Mouse (Mus musculus) hindbrain, embryonic 12.5 days (tissue): Measurements from ENCODE around the gene Rab3c. TPM values are rescaled to one million over a fixed set of nuclear protein-coding genes. Genes with fewer than 3 reads are reported as not detected.
A peak's percentile ranks its signal among the peaks of the same experiment; 100 is the strongest.

Source experiments
- ATAC-seq: fragments of 200-750 bp; cut with Nextera tagmentation; 2 replicates; pipeline ENCODE4 v1.8.0; 2017; ENCODE audit warnings: moderate TSS enrichment; ENCODE audit not compliant: low FRiP score
- H3K27ac ChIP-seq: fragments of 300-500 bp; sonication (generic); 2 replicates; pipeline ENCODE4 v1.5.1; 2016; ENCODE audit warnings: mild to moderate bottlenecking
- H3K27me3 ChIP-seq: fragments of 300-500 bp; sonication (generic); 2 replicates; pipeline ENCODE4 v1.6.1; 2016; ENCODE audit warnings: mild to moderate bottlenecking
- H3K36me3 ChIP-seq: fragments of 300-500 bp; sonication (generic); 2 replicates; pipeline ENCODE4 v1.6.1; 2016; ENCODE audit warnings: mild to moderate bottlenecking
- H3K4me1 ChIP-seq: fragments of 300-500 bp; sonication (generic); 2 replicates; pipeline ENCODE4 v1.6.1; 2016
- H3K4me2 ChIP-seq: fragments of 300-500 bp; sonication (generic); replicated peaks from 2 replicates; pipeline ENCODE4 v1.6.1; 2016; ENCODE audit warnings: mild to moderate bottlenecking
- H3K4me3 ChIP-seq: fragments of 300-500 bp; sonication (generic); 2 replicates; pipeline ENCODE4 v1.5.1; 2016; ENCODE audit warnings: mild to moderate bottlenecking
- H3K9ac ChIP-seq: fragments of 300-500 bp; sonication (generic); 2 replicates; pipeline ENCODE4 v1.6.1; 2016; ENCODE audit warnings: mild to moderate bottlenecking, moderate library complexity
- H3K9me3 ChIP-seq: fragments of 300-500 bp; sonication (generic); replicated peaks from 2 replicates; pipeline ENCODE4 v1.6.1; 2016; ENCODE audit warnings: mild to moderate bottlenecking
- WGBS: fragments of 180-500 bp; shearing (Covaris S2); methylation state at CpG from one replicate; pipeline ENCODE4 v1.1.7; 2016; 5-methylcytosine and 5-hydroxymethylcytosine counted together
- polyA plus RNA-seq: library from polyadenylated mRNA; unstranded; fragments of >200 nt; fragmentation: Nextera tagmentation; extraction: Ambion mirVana; gene quantifications from 2 replicates; pipeline ENCODE4 v1.2.1, GENCODE M21; 2016

Rab3c gene
- polyA plus RNA-seq, 1 experiment from 2014 or later: 86.8 TPM

- Histone ChIP-seq H3K27ac (no peak overlapping the region), H3K27me3 (no peaks in the 10 kb centered on the region), H3K4me3 (no peak overlapping the region), H3K4me2 (no peak overlapping the region), H3K9ac (no peak overlapping the region), H3K4me1 (no peaks in the 10 kb centered on the region), H3K9me3 (no peaks in the 10 kb centered on the region), H3K36me3 (no peaks in the 10 kb centered on the region)
- 84% methylated on average over 6 of the region's 6 CpGs for WGBS
- ATAC-seq: no peak
Observed at GRCm38 (mm10) chr13:110175651-110176050, 105.1 kb downstream of the Rab3c start.

- no peaks in the 10 kb centered on the region for H3K36me3 ChIP-seq
- peak overlapping the region; percentile 57 for H3K27ac ChIP-seq
- peak; percentile 56; the same call in 1 of the 2 replicates for ATAC-seq
- H3K4me3 ChIP-seq: no peak overlapping the region
- H3K4me1 ChIP-seq: peaks cover 27% of the 10 kb centered on the region
- 52% methylated on average over 3 of the region's 3 CpGs for WGBS
- H3K9ac ChIP-seq: no peak overlapping the region
- H3K27me3 ChIP-seq: no peaks in the 10 kb centered on the region
- no peak overlapping the region for H3K4me2 ChIP-seq
- H3K9me3 ChIP-seq: no peaks in the 10 kb centered on the region
Observed at GRCm38 (mm10) chr13:110169669-110170068, 111.1 kb downstream of the Rab3c start.

GRCm38 (mm10) chr13:110169152-110169551 is 111.6 kb downstream of the Rab3c start:
- Histone ChIP-seq H3K9me3 (no peaks in the 10 kb centered on the region), H3K27me3 (no peaks in the 10 kb centered on the region), H3K27ac (peak overlapping the region; percentile 72), H3K36me3 (no peaks in the 10 kb centered on the region), H3K4me3 (no peak overlapping the region), H3K9ac (no peak overlapping the region), H3K4me1 (peaks cover 27% of the 10 kb centered on the region), H3K4me2 (no peak overlapping the region)
- ATAC-seq: no peak
- 63% methylated on average over 4 of the region's 4 CpGs for WGBS

GRCm38 (mm10) chr13:110168570-110168969 is 112.2 kb downstream of the Rab3c start:
- Histone ChIP-seq H3K27ac (peak overlapping the region; percentile 72), H3K9ac (no peak overlapping the region), H3K4me1 (peaks cover 27% of the 10 kb centered on the region), H3K4me2 (no peak overlapping the region), H3K27me3 (no peaks in the 10 kb centered on the region), H3K36me3 (no peaks in the 10 kb centered on the region), H3K9me3 (no peaks in the 10 kb centered on the region), H3K4me3 (no peak overlapping the region)
- ATAC-seq: no peak
- WGBS: 81% methylated on average over 4 of the region's 4 CpGs

GRCm38 (mm10) chr13:110166622-110167330 is 114.0 kb downstream of the Rab3c start:
- peak; percentile 92 for ATAC-seq
- Histone ChIP-seq H3K27ac (peak overlapping the region; percentile 76), H3K36me3 (no peaks in the 10 kb centered on the region), H3K27me3 (no peaks in the 10 kb centered on the region), H3K4me3 (no peak overlapping the region), H3K4me1 (peaks cover 27% of the 10 kb centered on the region), H3K9ac (no peak overlapping the region), H3K9me3 (no peaks in the 10 kb centered on the region), H3K4me2 (no peak overlapping the region)
- WGBS: 60% methylated on average over 3 of the region's 3 CpGs

- no peak overlapping the region for H3K9ac ChIP-seq
- H3K27ac ChIP-seq: peak overlapping the region; percentile 67; the same call in 1 of the 2 replicates
- ATAC-seq: 0 out of 2 replicates have a peak, but pooled peaks have one; percentile 20
- no peak overlapping the region for H3K4me2 ChIP-seq
- peaks cover 14% of the 10 kb centered on the region for H3K4me1 ChIP-seq
- H3K9me3 ChIP-seq: no peaks in the 10 kb centered on the region
- H3K4me3 ChIP-seq: no peak overlapping the region
- no peaks in the 10 kb centered on the region for H3K27me3 ChIP-seq
- WGBS: 43% methylated on average over 4 of the region's 4 CpGs
- H3K36me3 ChIP-seq: no peaks in the 10 kb centered on the region
Observed at GRCm38 (mm10) chr13:110159980-110160379, 120.8 kb downstream of the Rab3c start.

GRCm38 (mm10) chr13:110158588-110159519 is 121.9 kb downstream of the Rab3c start:
- Histone ChIP-seq H3K4me3 (no peak overlapping the region), H3K9me3 (no peaks in the 10 kb centered on the region)

GRCm38 (mm10) chr13:110145545-110145944 is 135.3 kb downstream of the Rab3c start:
- H3K36me3 ChIP-seq: no peaks in the 10 kb centered on the region
- no peak overlapping the region for H3K4me3 ChIP-seq
- H3K4me1 ChIP-seq: peaks cover 11% of the 10 kb centered on the region
- peak overlapping the region; percentile 62 for H3K27ac ChIP-seq
- no peaks in the 10 kb centered on the region for H3K9me3 ChIP-seq
- H3K27me3 ChIP-seq: no peaks in the 10 kb centered on the region
- H3K9ac ChIP-seq: no peak overlapping the region
- H3K4me2 ChIP-seq: no peak overlapping the region
- 0 out of 2 replicates have a peak, but pooled peaks have one; percentile 40 for ATAC-seq
- WGBS: 58% methylated on average over 3 of the region's 3 CpGs

More at GRCm38 (mm10) chr13:110158588-110159519, 121.9 kb downstream of the Rab3c start:
- H3K4me2 ChIP-seq: no peak overlapping the region
- H3K36me3 ChIP-seq: no peaks in the 10 kb centered on the region
- no peak overlapping the region for H3K9ac ChIP-seq
- 50% methylated on average over 7 of the region's 7 CpGs for WGBS
- peak overlapping the region; percentile 73 for H3K27ac ChIP-seq
- H3K4me1 ChIP-seq: peaks cover 14% of the 10 kb centered on the region
- no peaks in the 10 kb centered on the region for H3K27me3 ChIP-seq
- no peak; the same call in 1 of the 2 replicates for ATAC-seq

GRCm38 (mm10) chr13:110145019-110145418 is 135.8 kb downstream of the Rab3c start:
- H3K4me2 ChIP-seq: no peak overlapping the region
- no peak overlapping the region for H3K4me3 ChIP-seq
- WGBS: 58% methylated on average over 8 of the region's 8 CpGs
- no peaks in the 10 kb centered on the region for H3K27me3 ChIP-seq
- peaks cover 11% of the 10 kb centered on the region for H3K4me1 ChIP-seq
- no peaks in the 10 kb centered on the region for H3K9me3 ChIP-seq
- no peaks in the 10 kb centered on the region for H3K36me3 ChIP-seq
- no peak overlapping the region for H3K9ac ChIP-seq
- ATAC-seq: peak; percentile 66
- peak overlapping the region; percentile 62 for H3K27ac ChIP-seq

GRCm38 (mm10) chr13:110139339-110139738 is 141.5 kb downstream of the Rab3c start:
- 67% methylated on average over 5 of the region's 5 CpGs for WGBS
- H3K4me3 ChIP-seq: no peak overlapping the region
- ATAC-seq: no peak

GRCm38 (mm10) chr13:110138644-110139043 is 142.2 kb downstream of the Rab3c start:
- Histone ChIP-seq H3K27ac (no peak overlapping the region), H3K4me2 (no peak overlapping the region), H3K4me3 (no peak overlapping the region), H3K9ac (no peak overlapping the region), H3K9me3 (no peaks in the 10 kb centered on the region), H3K36me3 (no peaks in the 10 kb centered on the region), H3K4me1 (no peaks in the 10 kb centered on the region), H3K27me3 (no peaks in the 10 kb centered on the region)
- WGBS: 83% methylated on average over 5 of the region's 5 CpGs
- ATAC-seq: no peak

More at GRCm38 (mm10) chr13:110139339-110139738, 141.5 kb downstream of the Rab3c start:
- H3K4me2 ChIP-seq: no peak overlapping the region
- no peaks in the 10 kb centered on the region for H3K27me3 ChIP-seq
- no peaks in the 10 kb centered on the region for H3K36me3 ChIP-seq
- H3K4me1 ChIP-seq: peaks cover under 1% of the 10 kb centered on the region; the same call in 1 of the 2 replicates
- H3K27ac ChIP-seq: no peak overlapping the region; the same call in 1 of the 2 replicates
- H3K9ac ChIP-seq: no peak overlapping the region
- H3K9me3 ChIP-seq: no peaks in the 10 kb centered on the region

- peak; percentile 48 for ATAC-seq
- Histone ChIP-seq H3K4me1 (peaks cover 6% of the 10 kb centered on the region; the same call in 1 of the 2 replicates), H3K27me3 (no peaks in the 10 kb centered on the region), H3K36me3 (no peaks in the 10 kb centered on the region), H3K9ac (no peak overlapping the region), H3K27ac (peak overlapping the region; percentile 72), H3K4me2 (no peak overlapping the region), H3K9me3 (no peaks in the 10 kb centered on the region), H3K4me3 (no peak overlapping the region)
- WGBS: 62% methylated on average over 12 of the region's 12 CpGs
Observed at GRCm38 (mm10) chr13:110127613-110128258, 153.1 kb downstream of the Rab3c start.
